Mouse (Mus musculus) gastrocnemius, postnatal 10 days (tissue): ENCODE results near the gene Exosc5. TPM values are rescaled to one million over a fixed set of nuclear protein-coding genes. Genes with fewer than 3 reads are reported as not detected.

Experiments used
- DNase-seq: peaks from one replicate; pipeline ENCODE4 v3.0.0; 2021; ENCODE audit warnings: mixed read lengths
- long read RNA-seq, 2 experiments: library from polyadenylated mRNA; stranded (forward); transcript quantifications; one replicate each; pipeline ENCODE4 v2.0.0; 2021
- total RNA-seq, 2 experiments: library from RNA; stranded (reverse); gene quantifications; 2 replicates each; pipeline ENCODE4 v1.2.3; 2021

Gene Exosc5
- total RNA-seq, result 10 to 100 TPM; 23.6 to 26.0 TPM
- long read RNA-seq, experiment 1, transcript Exosc5-201 (6 exons, 1,020 nt), result major isoform, 22 of 26 reads
- long read RNA-seq, experiment 1, partial matches to known transcripts, result 0 of 26 reads
- long read RNA-seq, experiment 1, other reads (novel, unspliced or antisense), result 4 of 26 reads
- long read RNA-seq, experiment 2, transcript Exosc5-201 (6 exons, 1,020 nt), result major isoform, 12 of 17 reads
- long read RNA-seq, experiment 2, partial matches to known transcripts, result 0 of 17 reads
- long read RNA-seq, experiment 2, other reads (novel, unspliced or antisense), result 5 of 17 reads

GRCm38 (mm10) chr7:25658657-25659472 lies at the start of gene Exosc5, which contains the start of gene Bckdha:
Gene Exosc5 (plus strand): TSS chr7:25659164.
Gene Bckdha (minus strand): TSS chr7:25658981.
- DNase-seq, result peak; percentile 97

- DNase-seq, result no peak
Observed at GRCm38 (mm10) chr7:25610056-25610455, 48.9 kb upstream of the Exosc5 start.

GRCm38 (mm10) chr7:25611501-25611900 lies 47.5 kb upstream of the Exosc5 start:
- DNase-seq, result no peak

GRCm38 (mm10) chr7:25614086-25614485 lies 44.9 kb upstream of the Exosc5 start:
- DNase-seq, result no peak

GRCm38 (mm10) chr7:25614831-25615705 lies 43.9 kb upstream of the Exosc5 start:
- DNase-seq, result no peak

- DNase-seq, result no peak
Observed at GRCm38 (mm10) chr7:25615706-25616011, 43.3 kb upstream of the Exosc5 start, which contains the start of gene Erich4. Gene Erich4 (minus strand): TSS chr7:25615892.

- no peak for DNase-seq
Observed at GRCm38 (mm10) chr7:25617376-25618160, 41.4 kb upstream of the Exosc5 start.

GRCm38 (mm10) chr7:25618865-25619721 lies 39.9 kb upstream of the Exosc5 start, which contains the start of gene Dmac2:
Gene Dmac2 (plus strand): TSS chr7:25619414.
- peak; percentile 87 for DNase-seq

- no peak for DNase-seq
Observed at GRCm38 (mm10) chr7:25619722-25619991, 39.3 kb upstream of the Exosc5 start.

GRCm38 (mm10) chr7:25620101-25620500 lies 38.9 kb upstream of the Exosc5 start:
- peak; percentile 1 for DNase-seq

- DNase-seq, result peak; percentile 2
Observed at GRCm38 (mm10) chr7:25620751-25621150, 38.2 kb upstream of the Exosc5 start.

GRCm38 (mm10) chr7:25623857-25624370 lies 35.0 kb upstream of the Exosc5 start:
- no peak for DNase-seq

GRCm38 (mm10) chr7:25624851-25625250 lies 34.1 kb upstream of the Exosc5 start:
- DNase-seq, result no peak

- DNase-seq, result no peak
Observed at GRCm38 (mm10) chr7:25625594-25626250, 33.2 kb upstream of the Exosc5 start.

- DNase-seq, result no peak
Observed at GRCm38 (mm10) chr7:25626509-25627430, 32.2 kb upstream of the Exosc5 start, which contains the start of gene B3gnt8. Gene B3gnt8 (plus strand): TSS chr7:25626654.

GRCm38 (mm10) chr7:25627431-25628322 lies 31.3 kb upstream of the Exosc5 start:
- peak; percentile 68 for DNase-seq

GRCm38 (mm10) chr7:25628323-25628620 lies 30.7 kb upstream of the Exosc5 start:
- no peak for DNase-seq

- no peak for DNase-seq
Observed at GRCm38 (mm10) chr7:25632679-25633078, 26.3 kb upstream of the Exosc5 start.
